Mouse (Mus musculus): Measurements from ENCODE around the gene Pdhb. TPM values are rescaled to one million over a fixed set of nuclear protein-coding genes. Genes with fewer than 3 reads are reported as not detected.

The Pdhb gene
- polyA plus RNA-seq, 1 experiment, result 193 TPM

DNA sequence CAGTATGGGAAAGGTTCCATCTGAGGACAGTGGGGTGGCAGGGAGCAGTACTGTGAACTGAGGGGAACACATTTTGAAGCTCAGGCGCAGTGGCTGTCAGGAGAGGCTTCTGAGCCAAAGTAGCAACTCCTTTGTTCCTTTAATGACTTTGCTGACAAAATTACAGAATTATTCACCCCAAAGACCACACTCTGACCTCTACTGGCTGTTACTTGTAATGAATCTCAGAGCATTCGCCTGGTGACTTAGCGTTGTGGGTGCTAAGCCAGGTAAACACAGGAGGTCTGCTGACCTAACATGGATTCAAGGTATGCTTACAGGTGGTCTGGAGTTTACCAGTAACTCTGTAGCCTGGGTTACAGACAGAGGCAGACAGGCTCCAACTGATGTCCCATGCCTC, 15.9 kb downstream of the Pdhb start:
- Histone ChIP-seq H3ac (ENCODE audit: control insufficient read depth, insufficient read length) (no peak overlapping the region), H3K4me2 (ENCODE audit: low read depth) (no peak overlapping the region), H3K4me3 (no peak overlapping the region), H3K79me2 (ENCODE audit: control insufficient read depth, insufficient read depth) (no peaks in the 10 kb centered on the region), H3K36me3 (ENCODE audit: control insufficient read depth, insufficient read depth) (peaks cover 4% of the 10 kb centered on the region), H3K27me3 (ENCODE audit: control insufficient read depth, insufficient read depth, insufficient read length) (no peaks in the 10 kb centered on the region)
- TF ChIP-seq E2F4 (IDR thresholded peaks at IDR 0.05; ENCODE audit: insufficient read depth) (no peak), TCF3 (IDR thresholded peaks at IDR 0.05; ENCODE audit: insufficient read length, low read depth) (no peak), TCF12 (IDR thresholded peaks at IDR 0.05; ENCODE audit: insufficient read depth, poor library complexity, severe bottlenecking) (no peak), MAX (IDR thresholded peaks at IDR 0.05; ENCODE audit: low read depth) (no peak), REST (IDR thresholded peaks at IDR 0.05; ENCODE audit: insufficient read depth, insufficient read length) (no peak), CEBPB (IDR thresholded peaks at IDR 0.05; ENCODE audit: insufficient read depth, poor library complexity, severe bottlenecking) (no peak), MYOD1 (IDR thresholded peaks at IDR 0.05; ENCODE audit: control insufficient read depth in 1 of 3, insufficient read length in 2 of 3, low read depth in 2 of 3) (no peak), MYOG (IDR thresholded peaks at IDR 0.05; ENCODE audit: control insufficient read depth in 1 of 3, insufficient read depth in 1 of 3, insufficient read length in 2 of 3, low read depth in 2 of 3) (no peak), POLR2A (IDR thresholded peaks at IDR 0.05; ENCODE audit: insufficient read length, low read depth) (no peak), POLR2AphosphoS2 (IDR thresholded peaks at IDR 0.05; ENCODE audit: insufficient read length, low read depth) (no peak), SRF (IDR thresholded peaks at IDR 0.05; ENCODE audit: control insufficient read depth, insufficient read length, low read depth) (no peak), USF1 (IDR thresholded peaks at IDR 0.05; ENCODE audit: low read depth) (no peak)

DNA sequence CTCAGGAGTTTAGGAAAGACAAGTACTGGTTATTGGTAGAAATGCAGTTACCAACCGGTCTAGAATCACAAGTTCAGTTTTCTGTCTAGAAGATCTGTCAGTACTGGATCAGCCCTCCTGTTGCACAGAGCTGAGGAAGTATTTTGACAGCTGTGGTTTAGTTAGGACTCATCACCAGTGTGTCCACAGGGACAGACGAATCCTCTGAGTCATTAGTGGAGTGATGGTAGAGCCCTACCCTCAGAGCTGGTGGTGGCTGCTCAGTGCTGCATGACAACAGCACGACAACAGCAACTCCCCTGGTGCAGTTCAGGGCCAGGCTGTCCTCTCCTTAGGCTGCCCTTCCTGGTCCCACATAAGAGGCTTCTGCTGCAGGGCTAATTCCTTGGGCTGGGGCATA, 18.8 kb downstream of the Pdhb start:
- no peak overlapping the region for H3K4me3 ChIP-seq
- H3K27me3 ChIP-seq (ENCODE audit: control insufficient read depth, insufficient read depth, insufficient read length), result no peaks in the 10 kb centered on the region
- TF ChIP-seq POLR2A (IDR thresholded peaks at IDR 0.05; ENCODE audit: insufficient read length, low read depth) (no peak), MYOD1 (IDR thresholded peaks at IDR 0.05; ENCODE audit: control insufficient read depth in 1 of 3, insufficient read length in 2 of 3, low read depth in 2 of 3) (peak in 1 of 3 experiments; percentile 45)
- peak overlapping the region; percentile 2 for H3K4me2 ChIP-seq (ENCODE audit: low read depth)
- H3K36me3 ChIP-seq (ENCODE audit: control insufficient read depth, insufficient read depth), result peaks cover 4% of the 10 kb centered on the region
- no peaks in the 10 kb centered on the region for H3K79me2 ChIP-seq (ENCODE audit: control insufficient read depth, insufficient read depth)
- H3ac ChIP-seq (ENCODE audit: control insufficient read depth, insufficient read length), result no peak overlapping the region

DNA sequence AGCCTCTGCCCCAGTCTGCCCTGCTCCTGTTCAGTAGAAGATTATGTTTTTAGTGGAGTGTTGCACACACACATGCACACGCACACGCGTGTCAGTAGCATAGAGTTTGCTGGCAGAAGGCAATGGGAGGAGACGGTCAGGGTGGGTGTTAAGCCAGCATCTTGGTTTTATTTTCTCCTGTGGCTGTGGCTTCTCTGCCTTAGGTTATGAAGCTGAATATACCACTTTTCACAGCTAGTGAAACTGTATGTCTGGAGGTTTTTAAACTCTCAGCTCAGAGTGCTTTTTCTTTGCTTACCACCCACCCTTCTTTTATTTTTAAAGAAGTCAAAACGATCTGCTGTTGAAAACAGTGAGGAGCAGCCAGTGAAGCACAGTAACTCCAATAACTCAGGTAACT, 21.1 kb downstream of the Pdhb start:
- H3K27me3 ChIP-seq (ENCODE audit: control insufficient read depth, insufficient read depth, insufficient read length), result no peaks in the 10 kb centered on the region
- H3K79me2 ChIP-seq (ENCODE audit: control insufficient read depth, insufficient read depth), result no peaks in the 10 kb centered on the region
- no peak overlapping the region for H3K4me3 ChIP-seq
- TF ChIP-seq POLR2AphosphoS2 (IDR thresholded peaks at IDR 0.05; ENCODE audit: insufficient read length, low read depth), result no peak
- no peak for TF ChIP-seq CEBPB (IDR thresholded peaks at IDR 0.05; ENCODE audit: insufficient read depth, poor library complexity, severe bottlenecking)
- no peak for TF ChIP-seq MYOD1 (IDR thresholded peaks at IDR 0.05; ENCODE audit: control insufficient read depth in 1 of 3, insufficient read length in 2 of 3, low read depth in 2 of 3)
- TF ChIP-seq MYOG (IDR thresholded peaks at IDR 0.05; ENCODE audit: control insufficient read depth in 1 of 3, insufficient read depth in 1 of 3, insufficient read length in 2 of 3, low read depth in 2 of 3), result no peak
- TF ChIP-seq POLR2A (IDR thresholded peaks at IDR 0.05; ENCODE audit: insufficient read length, low read depth), result no peak
- no peak for TF ChIP-seq USF1 (IDR thresholded peaks at IDR 0.05; ENCODE audit: low read depth)
- TF ChIP-seq REST (IDR thresholded peaks at IDR 0.05; ENCODE audit: insufficient read depth, insufficient read length), result no peak
- no peak for TF ChIP-seq TCF12 (IDR thresholded peaks at IDR 0.05; ENCODE audit: insufficient read depth, poor library complexity, severe bottlenecking)
- no peak for TF ChIP-seq MAX (IDR thresholded peaks at IDR 0.05; ENCODE audit: low read depth)
- TF ChIP-seq SRF (IDR thresholded peaks at IDR 0.05; ENCODE audit: control insufficient read depth, insufficient read length, low read depth), result no peak
- no peak for TF ChIP-seq TCF3 (IDR thresholded peaks at IDR 0.05; ENCODE audit: insufficient read length, low read depth)
- no peak for TF ChIP-seq E2F4 (IDR thresholded peaks at IDR 0.05; ENCODE audit: insufficient read depth)
- H3K4me2 ChIP-seq (ENCODE audit: low read depth), result no peak overlapping the region
- no peak overlapping the region for H3ac ChIP-seq (ENCODE audit: control insufficient read depth, insufficient read length)
- H3K36me3 ChIP-seq (ENCODE audit: control insufficient read depth, insufficient read depth), result peaks cover 4% of the 10 kb centered on the region

DNA sequence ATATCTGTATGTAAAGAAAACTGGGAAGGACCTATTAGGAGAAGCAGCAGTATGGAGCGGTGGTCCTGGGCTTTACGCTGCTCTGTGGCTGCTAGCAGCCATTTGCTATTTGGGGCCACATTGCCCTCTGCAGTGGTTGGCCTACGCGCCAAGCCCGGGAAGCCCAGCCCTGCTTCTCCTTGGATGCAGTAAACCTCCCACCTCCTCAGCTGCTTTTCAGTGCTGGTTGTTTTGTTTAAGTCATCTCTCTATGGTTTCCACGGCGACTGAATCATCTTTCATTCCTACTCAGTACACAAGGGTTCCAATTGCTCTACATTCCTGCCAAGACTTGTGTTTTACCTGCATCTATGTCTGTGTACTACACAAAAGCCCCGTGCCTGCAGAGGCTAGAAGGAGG, 24.0 kb downstream of the Pdhb start:
- no peak overlapping the region for H3K4me3 ChIP-seq
- H3K27me3 ChIP-seq (ENCODE audit: control insufficient read depth, insufficient read depth, insufficient read length), result no peaks in the 10 kb centered on the region
- no peak for TF ChIP-seq SRF (IDR thresholded peaks at IDR 0.05; ENCODE audit: control insufficient read depth, insufficient read length, low read depth)
- no peak for TF ChIP-seq MYOD1 (IDR thresholded peaks at IDR 0.05; ENCODE audit: control insufficient read depth in 1 of 3, insufficient read length in 2 of 3, low read depth in 2 of 3)
- no peak for TF ChIP-seq MYOG (IDR thresholded peaks at IDR 0.05; ENCODE audit: control insufficient read depth in 1 of 3, insufficient read depth in 1 of 3, insufficient read length in 2 of 3, low read depth in 2 of 3)
- TF ChIP-seq REST (IDR thresholded peaks at IDR 0.05; ENCODE audit: insufficient read depth, insufficient read length), result no peak
- no peak for TF ChIP-seq POLR2AphosphoS2 (IDR thresholded peaks at IDR 0.05; ENCODE audit: insufficient read length, low read depth)
- TF ChIP-seq USF1 (IDR thresholded peaks at IDR 0.05; ENCODE audit: low read depth), result no peak
- TF ChIP-seq POLR2A (IDR thresholded peaks at IDR 0.05; ENCODE audit: insufficient read length, low read depth), result no peak
- no peak for TF ChIP-seq TCF3 (IDR thresholded peaks at IDR 0.05; ENCODE audit: insufficient read length, low read depth)
- TF ChIP-seq E2F4 (IDR thresholded peaks at IDR 0.05; ENCODE audit: insufficient read depth), result no peak
- no peak for TF ChIP-seq TCF12 (IDR thresholded peaks at IDR 0.05; ENCODE audit: insufficient read depth, poor library complexity, severe bottlenecking)
- no peak for TF ChIP-seq MAX (IDR thresholded peaks at IDR 0.05; ENCODE audit: low read depth)
- peaks cover 7% of the 10 kb centered on the region for H3K36me3 ChIP-seq (ENCODE audit: control insufficient read depth, insufficient read depth)
- no peak overlapping the region for H3K4me2 ChIP-seq (ENCODE audit: low read depth)
- no peaks in the 10 kb centered on the region for H3K79me2 ChIP-seq (ENCODE audit: control insufficient read depth, insufficient read depth)
- no peak overlapping the region for H3ac ChIP-seq (ENCODE audit: control insufficient read depth, insufficient read length)

DNA sequence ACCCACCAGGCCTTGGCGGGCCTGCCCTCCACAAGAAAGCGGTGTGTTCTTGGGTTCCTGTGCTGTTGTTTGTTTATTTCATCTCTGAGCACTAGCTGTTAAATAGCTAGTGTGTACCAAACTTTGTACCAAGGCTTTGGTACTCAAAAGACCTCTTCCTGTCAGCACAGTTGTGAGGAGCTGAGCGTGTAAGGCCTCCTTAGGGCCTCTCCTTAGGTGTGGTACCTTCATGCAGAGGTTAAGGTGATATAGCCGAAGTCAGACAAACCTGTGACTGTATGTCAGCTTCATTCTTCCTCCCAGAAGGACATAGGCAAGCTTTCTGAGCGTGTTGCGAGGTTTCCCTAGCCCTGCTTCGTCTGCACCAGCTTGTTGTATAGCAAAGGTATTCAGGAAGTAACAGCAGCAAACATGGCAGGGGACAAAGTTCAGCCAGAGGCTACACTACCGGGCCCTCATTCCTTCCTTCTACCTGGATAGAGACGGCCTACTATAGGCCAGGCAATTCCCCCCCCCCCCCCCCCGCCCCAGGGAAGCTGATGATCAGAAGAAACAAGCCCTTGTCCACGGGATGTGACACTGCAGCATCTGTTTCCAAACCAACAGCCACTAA, 26.1 kb downstream of the Pdhb start:
- H3K4me2 ChIP-seq (ENCODE audit: low read depth), result no peak overlapping the region
- H3ac ChIP-seq (ENCODE audit: control insufficient read depth, insufficient read length), result no peak overlapping the region
- no peaks in the 10 kb centered on the region for H3K79me2 ChIP-seq (ENCODE audit: control insufficient read depth, insufficient read depth)
- H3K36me3 ChIP-seq (ENCODE audit: control insufficient read depth, insufficient read depth), result peaks cover 7% of the 10 kb centered on the region
- no peaks in the 10 kb centered on the region for H3K27me3 ChIP-seq (ENCODE audit: control insufficient read depth, insufficient read depth, insufficient read length)
- H3K4me3 ChIP-seq, result no peak overlapping the region
- TF ChIP-seq TCF3 (IDR thresholded peaks at IDR 0.05; ENCODE audit: insufficient read length, low read depth), result no peak
- no peak for TF ChIP-seq POLR2A (IDR thresholded peaks at IDR 0.05; ENCODE audit: insufficient read length, low read depth)
- TF ChIP-seq POLR2AphosphoS2 (IDR thresholded peaks at IDR 0.05; ENCODE audit: insufficient read length, low read depth), result no peak
- no peak for TF ChIP-seq CEBPB (IDR thresholded peaks at IDR 0.05; ENCODE audit: insufficient read depth, poor library complexity, severe bottlenecking)
- no peak for TF ChIP-seq REST (IDR thresholded peaks at IDR 0.05; ENCODE audit: insufficient read depth, insufficient read length)
- TF ChIP-seq TCF12 (IDR thresholded peaks at IDR 0.05; ENCODE audit: insufficient read depth, poor library complexity, severe bottlenecking), result no peak

All from myocyte (in vitro differentiated cells).